Mouse (Mus musculus): ENCODE results near the gene Ofcc1.

Ofcc1 gene

GRCm38 (mm10) chr13:40361288-40361687, at the start of gene Ofcc1:
Gene Ofcc1 (minus strand): TSS chr13:40361450.
- no peak for DNase-seq (ENCODE audit: low spot score)

- no peak for DNase-seq (ENCODE audit: low spot score)
Observed at GRCm38 (mm10) chr13:40390120-40390519, 28.9 kb upstream of the Ofcc1 start.

- no peak for DNase-seq (ENCODE audit: low spot score)
Observed at GRCm38 (mm10) chr13:40387446-40387845, 26.2 kb upstream of the Ofcc1 start.

- no peak for DNase-seq (ENCODE audit: low spot score)
Observed at GRCm38 (mm10) chr13:40384962-40385361, 23.7 kb upstream of the Ofcc1 start.

- no peak for DNase-seq (ENCODE audit: low spot score)
Observed at GRCm38 (mm10) chr13:40376773-40377172, 15.5 kb upstream of the Ofcc1 start.

- DNase-seq (ENCODE audit: low spot score): no peak
Observed at GRCm38 (mm10) chr13:40366762-40367161, 5.5 kb upstream of the Ofcc1 start.

- DNase-seq (ENCODE audit: low spot score): no peak
Observed at GRCm38 (mm10) chr13:40364855-40365254, 3.6 kb upstream of the Ofcc1 start.

GRCm38 (mm10) chr13:40360692-40361091, 558 bp downstream of the Ofcc1 start:
- no peak for DNase-seq (ENCODE audit: low spot score)

- DNase-seq (ENCODE audit: low spot score): no peak
Observed at GRCm38 (mm10) chr13:40347045-40347444, 14.2 kb downstream of the Ofcc1 start.

- no peak for DNase-seq (ENCODE audit: low spot score)
Observed at GRCm38 (mm10) chr13:40323301-40323700, 37.9 kb downstream of the Ofcc1 start.

GRCm38 (mm10) chr13:40320814-40321525, 40.3 kb downstream of the Ofcc1 start:
- DNase-seq (ENCODE audit: low spot score): no peak

GRCm38 (mm10) chr13:40317731-40318130, 43.5 kb downstream of the Ofcc1 start:
- no peak for DNase-seq (ENCODE audit: low spot score)

GRCm38 (mm10) chr13:40315158-40315792, 46.0 kb downstream of the Ofcc1 start:
- DNase-seq (ENCODE audit: low spot score): no peak

- no peak for DNase-seq (ENCODE audit: low spot score)
Observed at GRCm38 (mm10) chr13:40292891-40293290, 68.4 kb downstream of the Ofcc1 start.

GRCm38 (mm10) chr13:40290846-40291245, 70.4 kb downstream of the Ofcc1 start:
- no peak for DNase-seq (ENCODE audit: low spot score)

GRCm38 (mm10) chr13:40288650-40289049, 72.6 kb downstream of the Ofcc1 start:
- DNase-seq (ENCODE audit: low spot score): no peak

GRCm38 (mm10) chr13:40287266-40288002, 73.8 kb downstream of the Ofcc1 start:
- no peak for DNase-seq (ENCODE audit: low spot score)

GRCm38 (mm10) chr13:40285234-40285791, 75.9 kb downstream of the Ofcc1 start:
- DNase-seq (ENCODE audit: low spot score): no peak

- DNase-seq (ENCODE audit: low spot score): no peak
Observed at GRCm38 (mm10) chr13:40280616-40281015, 80.6 kb downstream of the Ofcc1 start.

- DNase-seq (ENCODE audit: low spot score): no peak
Observed at GRCm38 (mm10) chr13:40267546-40267945, 93.7 kb downstream of the Ofcc1 start.

GRCm38 (mm10) chr13:40263087-40263807, 98.0 kb downstream of the Ofcc1 start:
- no peak for DNase-seq (ENCODE audit: low spot score)

- DNase-seq (ENCODE audit: low spot score): no peak
Observed at GRCm38 (mm10) chr13:40258757-40259156, 102.5 kb downstream of the Ofcc1 start.
